Mouse (Mus musculus): ENCODE results near the gene Aldh1l1. TPM values are rescaled to one million over a fixed set of nuclear protein-coding genes. Genes with fewer than 3 reads are reported as not detected.

The Aldh1l1 gene
- polyA plus RNA-seq, 1 experiment from 2014 or later, result 1.2 TPM

- Histone ChIP-seq H3K27me3 (ENCODE audit: control insufficient read depth, insufficient read depth, low read length) (peaks cover 2% of the 10 kb centered on the region), H3K4me3 (ENCODE audit: low read depth, low read length) (no peak overlapping the region), H3K36me3 (replicated peaks; ENCODE audit: control insufficient read depth, insufficient read depth, low read depth, low read length) (no peaks in the 10 kb centered on the region), H3K9me3 (replicated peaks; ENCODE audit: control insufficient read depth, low read length) (no peaks in the 10 kb centered on the region), H3K4me1 (ENCODE audit: control insufficient read depth, insufficient read depth, low read length) (no peaks in the 10 kb centered on the region), H3K9ac (replicated peaks; ENCODE audit: low read length) (no peak overlapping the region), H3K27ac (replicated peaks; ENCODE audit: low read depth, low read length) (no peak overlapping the region), H3K4me2 (ENCODE audit: low read depth, low read length) (no peak overlapping the region)
- 86% methylated on average over 10 of the region's 10 CpGs for WGBS
- ATAC-seq (replicated peaks; ENCODE audit: insufficient number of reproducible peaks, low FRiP score, low TSS enrichment, low read depth) (no peak), DNase-seq (ENCODE audit: low spot score) (no peak)
Measured at GRCm38 (mm10) chr6:90466079-90466478, 20.1 kb upstream of the Aldh1l1 start.

GRCm38 (mm10) chr6:90466847-90467410, 19.3 kb upstream of the Aldh1l1 start:
- no peak overlapping the region for H3K9ac ChIP-seq (replicated peaks; ENCODE audit: low read length)
- no peak for DNase-seq (ENCODE audit: low spot score)

GRCm38 (mm10) chr6:90468216-90468615, 18.0 kb upstream of the Aldh1l1 start:
- DNase-seq (ENCODE audit: low spot score) (no peak), ATAC-seq (replicated peaks; ENCODE audit: insufficient number of reproducible peaks, low FRiP score, low TSS enrichment, low read depth) (no peak)
- no peaks in the 10 kb centered on the region for H3K27me3 ChIP-seq (ENCODE audit: control insufficient read depth, insufficient read depth, low read length)
- no peaks in the 10 kb centered on the region for H3K4me1 ChIP-seq (ENCODE audit: control insufficient read depth, insufficient read depth, low read length)
- H3K4me2 ChIP-seq (ENCODE audit: low read depth, low read length), result no peak overlapping the region
- H3K9ac ChIP-seq (replicated peaks; ENCODE audit: low read length), result no peak overlapping the region
- H3K36me3 ChIP-seq (replicated peaks; ENCODE audit: control insufficient read depth, insufficient read depth, low read depth, low read length), result no peaks in the 10 kb centered on the region
- no peaks in the 10 kb centered on the region for H3K9me3 ChIP-seq (replicated peaks; ENCODE audit: control insufficient read depth, low read length)
- H3K27ac ChIP-seq (replicated peaks; ENCODE audit: low read depth, low read length), result no peak overlapping the region
- WGBS, result 94% methylated on average over 1 of the region's 1 CpGs
- no peak overlapping the region for H3K4me3 ChIP-seq (ENCODE audit: low read depth, low read length)

More at GRCm38 (mm10) chr6:90466847-90467410, 19.3 kb upstream of the Aldh1l1 start:
- no peak overlapping the region for H3K27ac ChIP-seq (replicated peaks; ENCODE audit: low read depth, low read length)
- no peak for ATAC-seq (replicated peaks; ENCODE audit: insufficient number of reproducible peaks, low FRiP score, low TSS enrichment, low read depth)
- H3K4me1 ChIP-seq (ENCODE audit: control insufficient read depth, insufficient read depth, low read length), result no peaks in the 10 kb centered on the region
- no peaks in the 10 kb centered on the region for H3K9me3 ChIP-seq (replicated peaks; ENCODE audit: control insufficient read depth, low read length)
- no peak overlapping the region for H3K4me2 ChIP-seq (ENCODE audit: low read depth, low read length)
- H3K27me3 ChIP-seq (ENCODE audit: control insufficient read depth, insufficient read depth, low read length), result no peaks in the 10 kb centered on the region; the same call in 1 of the 2 replicates
- H3K36me3 ChIP-seq (replicated peaks; ENCODE audit: control insufficient read depth, insufficient read depth, low read depth, low read length), result no peaks in the 10 kb centered on the region
- 90% methylated on average over 12 of the region's 12 CpGs for WGBS
- H3K4me3 ChIP-seq (ENCODE audit: low read depth, low read length), result no peak overlapping the region

GRCm38 (mm10) chr6:90469041-90469440, 17.2 kb upstream of the Aldh1l1 start:
- Histone ChIP-seq H3K4me1 (ENCODE audit: control insufficient read depth, insufficient read depth, low read length) (no peaks in the 10 kb centered on the region), H3K36me3 (replicated peaks; ENCODE audit: control insufficient read depth, insufficient read depth, low read depth, low read length) (no peaks in the 10 kb centered on the region), H3K4me2 (ENCODE audit: low read depth, low read length) (no peak overlapping the region), H3K27ac (replicated peaks; ENCODE audit: low read depth, low read length) (no peak overlapping the region), H3K9me3 (replicated peaks; ENCODE audit: control insufficient read depth, low read length) (no peaks in the 10 kb centered on the region), H3K9ac (replicated peaks; ENCODE audit: low read length) (no peak overlapping the region), H3K4me3 (ENCODE audit: low read depth, low read length) (no peak overlapping the region), H3K27me3 (ENCODE audit: control insufficient read depth, insufficient read depth, low read length) (no peaks in the 10 kb centered on the region)
- DNase-seq (ENCODE audit: low spot score) (no peak), ATAC-seq (replicated peaks; ENCODE audit: insufficient number of reproducible peaks, low FRiP score, low TSS enrichment, low read depth) (no peak)
- 94% methylated on average over 6 of the region's 6 CpGs for WGBS

GRCm38 (mm10) chr6:90470255-90470654, 16.0 kb upstream of the Aldh1l1 start:
- Histone ChIP-seq H3K36me3 (replicated peaks; ENCODE audit: control insufficient read depth, insufficient read depth, low read depth, low read length) (no peaks in the 10 kb centered on the region), H3K27ac (replicated peaks; ENCODE audit: low read depth, low read length) (no peak overlapping the region), H3K4me3 (ENCODE audit: low read depth, low read length) (no peak overlapping the region), H3K4me2 (ENCODE audit: low read depth, low read length) (no peak overlapping the region), H3K27me3 (ENCODE audit: control insufficient read depth, insufficient read depth, low read length) (no peaks in the 10 kb centered on the region), H3K9ac (replicated peaks; ENCODE audit: low read length) (no peak overlapping the region), H3K4me1 (ENCODE audit: control insufficient read depth, insufficient read depth, low read length) (no peaks in the 10 kb centered on the region), H3K9me3 (replicated peaks; ENCODE audit: control insufficient read depth, low read length) (no peaks in the 10 kb centered on the region)
- 84% methylated on average over 2 of the region's 2 CpGs for WGBS
- ATAC-seq (replicated peaks; ENCODE audit: insufficient number of reproducible peaks, low FRiP score, low TSS enrichment, low read depth), result no peak
- no peak for DNase-seq (ENCODE audit: low spot score)

GRCm38 (mm10) chr6:90470947-90471541, 15.2 kb upstream of the Aldh1l1 start:
- Histone ChIP-seq H3K4me2 (ENCODE audit: low read depth, low read length) (no peak overlapping the region), H3K27me3 (ENCODE audit: control insufficient read depth, insufficient read depth, low read length) (no peaks in the 10 kb centered on the region), H3K27ac (replicated peaks; ENCODE audit: low read depth, low read length) (no peak overlapping the region), H3K9me3 (replicated peaks; ENCODE audit: control insufficient read depth, low read length) (no peaks in the 10 kb centered on the region), H3K36me3 (replicated peaks; ENCODE audit: control insufficient read depth, insufficient read depth, low read depth, low read length) (no peaks in the 10 kb centered on the region), H3K4me3 (ENCODE audit: low read depth, low read length) (no peak overlapping the region), H3K4me1 (ENCODE audit: control insufficient read depth, insufficient read depth, low read length) (no peaks in the 10 kb centered on the region), H3K9ac (replicated peaks; ENCODE audit: low read length) (no peak overlapping the region)
- 48% methylated on average over 12 of the region's 12 CpGs for WGBS
- DNase-seq (ENCODE audit: low spot score) (no peak), ATAC-seq (replicated peaks; ENCODE audit: insufficient number of reproducible peaks, low FRiP score, low TSS enrichment, low read depth) (no peak)

- no peaks in the 10 kb centered on the region for H3K4me1 ChIP-seq (ENCODE audit: control insufficient read depth, insufficient read depth, low read length)
- no peak overlapping the region for H3K4me3 ChIP-seq (ENCODE audit: low read depth, low read length)
- no peak overlapping the region for H3K9ac ChIP-seq (replicated peaks; ENCODE audit: low read length)
- no peak for ATAC-seq (replicated peaks; ENCODE audit: insufficient number of reproducible peaks, low FRiP score, low TSS enrichment, low read depth)
- no peaks in the 10 kb centered on the region for H3K27me3 ChIP-seq (ENCODE audit: control insufficient read depth, insufficient read depth, low read length)
- no peak overlapping the region for H3K4me2 ChIP-seq (ENCODE audit: low read depth, low read length)
- no peak for DNase-seq (ENCODE audit: low spot score)
- H3K36me3 ChIP-seq (replicated peaks; ENCODE audit: control insufficient read depth, insufficient read depth, low read depth, low read length), result no peaks in the 10 kb centered on the region
- H3K27ac ChIP-seq (replicated peaks; ENCODE audit: low read depth, low read length), result no peak overlapping the region
- WGBS, result 54% methylated on average over 4 of the region's 4 CpGs
- H3K9me3 ChIP-seq (replicated peaks; ENCODE audit: control insufficient read depth, low read length), result no peaks in the 10 kb centered on the region
Measured at GRCm38 (mm10) chr6:90472079-90472478, 14.1 kb upstream of the Aldh1l1 start.

GRCm38 (mm10) chr6:90472697-90473096, 13.5 kb upstream of the Aldh1l1 start:
- no peak overlapping the region for H3K4me2 ChIP-seq (ENCODE audit: low read depth, low read length)
- H3K27ac ChIP-seq (replicated peaks; ENCODE audit: low read depth, low read length), result no peak overlapping the region
- DNase-seq (ENCODE audit: low spot score) (no peak), ATAC-seq (replicated peaks; ENCODE audit: insufficient number of reproducible peaks, low FRiP score, low TSS enrichment, low read depth) (no peak)
- no peaks in the 10 kb centered on the region for H3K36me3 ChIP-seq (replicated peaks; ENCODE audit: control insufficient read depth, insufficient read depth, low read depth, low read length)
- 94% methylated on average over 3 of the region's 3 CpGs for WGBS
- H3K27me3 ChIP-seq (ENCODE audit: control insufficient read depth, insufficient read depth, low read length), result no peaks in the 10 kb centered on the region
- no peak overlapping the region for H3K4me3 ChIP-seq (ENCODE audit: low read depth, low read length)
- no peak overlapping the region for H3K9ac ChIP-seq (replicated peaks; ENCODE audit: low read length)
- no peaks in the 10 kb centered on the region for H3K9me3 ChIP-seq (replicated peaks; ENCODE audit: control insufficient read depth, low read length)
- no peaks in the 10 kb centered on the region for H3K4me1 ChIP-seq (ENCODE audit: control insufficient read depth, insufficient read depth, low read length)

All from embryonic facial prominence, embryonic 11.5 days (tissue).